Mouse (Mus musculus): ENCODE data around the gene Car3. TPM values are rescaled to one million over a fixed set of nuclear protein-coding genes. Genes with fewer than 3 reads are reported as not detected.

Car3 gene
- polyA plus RNA-seq, 1 experiment = 370 TPM

DNA sequence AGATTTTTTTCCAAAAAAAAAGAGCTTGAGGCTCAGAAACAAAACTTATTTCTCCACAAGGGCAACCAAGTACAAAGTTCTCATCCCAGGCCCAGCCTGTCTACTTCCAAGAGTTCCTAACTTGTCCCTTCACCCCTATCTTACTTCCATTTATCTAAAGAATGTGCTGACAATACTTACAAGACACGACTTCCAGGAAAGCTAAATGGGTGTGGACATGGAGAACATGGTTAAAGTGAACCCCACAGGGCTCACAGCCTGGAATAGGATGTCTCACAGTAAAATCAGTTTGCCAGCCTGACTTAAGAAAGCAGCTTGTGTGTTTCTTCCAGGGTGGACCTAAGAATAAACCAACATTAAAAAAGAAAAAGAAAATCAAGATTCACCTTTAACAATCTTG lies 7.2 kb downstream of the Car3 start:
- Histone ChIP-seq H3K4me1 (replicated peaks; ENCODE audit: control insufficient read depth, insufficient read depth, low read length) (peaks cover 2% of the 10 kb centered on the region; the same call in 1 of the 2 replicates), H3K4me3 (ENCODE audit: control insufficient read depth, insufficient read depth, low read length) (no peak overlapping the region), H3K27ac (ENCODE audit: control insufficient read depth, insufficient read depth, low read length) (no peak overlapping the region), H3K36me3 (ENCODE audit: control insufficient read depth, insufficient read depth, low read length) (no peaks in the 10 kb centered on the region), H3K27me3 (ENCODE audit: control insufficient read depth, insufficient read depth, low read length) (no peaks in the 10 kb centered on the region)
- 57% methylated on average over 1 of the region's 1 CpGs for WGBS
- TF ChIP-seq POLR2A (IDR thresholded peaks at IDR 0.05; ENCODE audit: control insufficient read depth, extremely low read depth, insufficient read depth, low read length, poor library complexity) (no peak), CTCF (IDR thresholded peaks at IDR 0.05; ENCODE audit: borderline replicate concordance, control insufficient read depth, extremely low read depth, insufficient read depth, low read length, poor library complexity) (no peak)
- no peak for DNase-seq

DNA sequence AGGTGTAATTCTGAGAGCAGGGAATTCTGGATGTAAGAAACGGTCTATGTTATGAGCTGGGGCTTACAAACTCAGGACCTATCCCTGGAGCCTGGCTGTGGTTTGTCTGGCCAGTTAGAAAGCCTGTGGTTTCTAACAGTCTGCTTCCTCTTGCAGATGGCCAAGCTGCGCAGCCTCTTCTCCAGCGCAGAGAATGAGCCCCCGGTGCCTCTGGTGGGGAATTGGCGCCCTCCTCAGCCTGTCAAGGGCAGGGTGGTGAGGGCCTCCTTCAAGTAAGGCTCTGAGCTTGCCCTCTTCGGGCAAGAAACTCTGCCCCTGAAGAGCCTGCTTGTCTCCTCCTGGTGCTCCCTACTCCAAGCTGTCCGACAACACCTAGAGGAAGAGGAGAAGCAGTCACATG lies 8.1 kb downstream of the Car3 start:
- TF ChIP-seq POLR2A (IDR thresholded peaks at IDR 0.05; ENCODE audit: control insufficient read depth, extremely low read depth, insufficient read depth, low read length, poor library complexity) = no peak
- TF ChIP-seq CTCF (IDR thresholded peaks at IDR 0.05; ENCODE audit: borderline replicate concordance, control insufficient read depth, extremely low read depth, insufficient read depth, low read length, poor library complexity) = no peak
- 11% methylated on average over 7 of the region's 7 CpGs for WGBS
- Histone ChIP-seq H3K36me3 (ENCODE audit: control insufficient read depth, insufficient read depth, low read length) (no peaks in the 10 kb centered on the region), H3K27ac (ENCODE audit: control insufficient read depth, insufficient read depth, low read length) (no peak overlapping the region), H3K27me3 (ENCODE audit: control insufficient read depth, insufficient read depth, low read length) (no peaks in the 10 kb centered on the region), H3K4me1 (replicated peaks; ENCODE audit: control insufficient read depth, insufficient read depth, low read length) (peaks cover 2% of the 10 kb centered on the region; the same call in 1 of the 2 replicates), H3K4me3 (ENCODE audit: control insufficient read depth, insufficient read depth, low read length) (no peak overlapping the region)
- peak; percentile 55 for DNase-seq

DNA sequence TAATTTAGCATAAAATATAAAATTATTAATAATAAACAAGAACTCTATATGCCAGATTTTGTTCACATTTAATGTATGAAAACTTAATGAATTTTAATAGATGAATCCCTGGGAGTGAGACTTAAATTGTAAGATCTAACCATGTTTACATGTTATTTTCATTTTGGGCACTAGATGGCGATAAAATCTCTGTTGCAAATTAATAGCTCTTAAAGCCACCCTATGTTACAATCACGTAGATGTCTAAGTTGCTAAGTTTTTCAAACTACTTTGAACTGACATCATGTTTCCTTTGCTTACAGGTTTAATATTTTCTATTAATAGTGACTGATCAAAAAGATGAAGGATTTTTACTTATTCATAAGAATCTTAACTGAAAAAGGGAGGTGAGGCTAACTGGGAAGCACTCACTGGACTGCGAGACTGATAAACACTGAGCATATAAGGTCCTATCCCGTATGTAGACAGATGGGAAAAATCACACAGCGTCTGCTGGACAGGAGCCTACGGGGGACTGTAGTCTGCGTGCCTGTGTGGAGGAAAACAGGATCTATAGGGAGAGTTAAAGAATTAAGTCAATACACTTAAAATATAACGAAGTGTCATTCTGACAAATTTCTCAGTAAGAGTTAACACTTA lies 11.2 kb downstream of the Car3 start:
- Histone ChIP-seq H3K27ac (ENCODE audit: control insufficient read depth, insufficient read depth, low read length) (no peak overlapping the region), H3K4me1 (replicated peaks; ENCODE audit: control insufficient read depth, insufficient read depth, low read length) (peaks cover 2% of the 10 kb centered on the region; the same call in 1 of the 2 replicates), H3K27me3 (ENCODE audit: control insufficient read depth, insufficient read depth, low read length) (no peaks in the 10 kb centered on the region), H3K36me3 (ENCODE audit: control insufficient read depth, insufficient read depth, low read length) (no peaks in the 10 kb centered on the region), H3K4me3 (ENCODE audit: control insufficient read depth, insufficient read depth, low read length) (no peak overlapping the region)
- WGBS = 64% methylated on average over 8 of the region's 8 CpGs
- DNase-seq = no peak
- TF ChIP-seq POLR2A (IDR thresholded peaks at IDR 0.05; ENCODE audit: control insufficient read depth, extremely low read depth, insufficient read depth, low read length, poor library complexity) (no peak), CTCF (IDR thresholded peaks at IDR 0.05; ENCODE audit: borderline replicate concordance, control insufficient read depth, extremely low read depth, insufficient read depth, low read length, poor library complexity) (no peak)

DNA sequence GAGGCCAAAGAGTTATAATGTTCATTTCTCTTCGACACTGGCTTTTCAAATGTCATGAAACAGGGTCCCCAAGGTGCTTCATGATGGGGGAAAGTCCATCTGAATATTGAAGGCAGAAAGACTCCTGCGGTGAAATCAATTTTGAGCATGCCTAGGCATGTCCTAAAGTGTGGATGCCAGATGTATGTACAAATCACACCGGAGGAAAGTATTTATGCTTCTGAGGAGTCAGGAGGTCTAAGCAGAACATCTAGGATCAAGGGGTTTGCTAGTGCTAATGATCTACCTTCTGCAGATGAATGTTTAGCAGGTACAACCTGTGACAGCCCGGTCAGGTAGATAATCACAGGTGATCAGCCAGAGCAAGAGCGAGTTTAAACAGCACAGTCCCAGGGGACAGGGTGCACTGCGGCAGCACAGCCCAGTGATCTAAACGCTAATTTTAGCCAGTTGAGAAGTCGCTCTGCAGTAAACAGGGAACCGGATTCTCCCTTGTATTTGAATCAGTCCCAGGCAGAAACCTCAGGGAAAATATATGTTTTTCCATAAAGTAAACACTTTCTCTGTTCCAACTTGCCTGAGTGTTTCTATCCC lies 13.1 kb downstream of the Car3 start:
- Histone ChIP-seq H3K4me3 (ENCODE audit: control insufficient read depth, insufficient read depth, low read length) (no peak overlapping the region), H3K27ac (ENCODE audit: control insufficient read depth, insufficient read depth, low read length) (no peak overlapping the region), H3K36me3 (ENCODE audit: control insufficient read depth, insufficient read depth, low read length) (no peaks in the 10 kb centered on the region), H3K27me3 (ENCODE audit: control insufficient read depth, insufficient read depth, low read length) (no peaks in the 10 kb centered on the region), H3K4me1 (replicated peaks; ENCODE audit: control insufficient read depth, insufficient read depth, low read length) (no peaks in the 10 kb centered on the region)
- DNase-seq = no peak
- WGBS = 87% methylated on average over 9 of the region's 9 CpGs
- TF ChIP-seq CTCF (IDR thresholded peaks at IDR 0.05; ENCODE audit: borderline replicate concordance, control insufficient read depth, extremely low read depth, insufficient read depth, low read length, poor library complexity) = no peak
- no peak for TF ChIP-seq POLR2A (IDR thresholded peaks at IDR 0.05; ENCODE audit: control insufficient read depth, extremely low read depth, insufficient read depth, low read length, poor library complexity)

DNA sequence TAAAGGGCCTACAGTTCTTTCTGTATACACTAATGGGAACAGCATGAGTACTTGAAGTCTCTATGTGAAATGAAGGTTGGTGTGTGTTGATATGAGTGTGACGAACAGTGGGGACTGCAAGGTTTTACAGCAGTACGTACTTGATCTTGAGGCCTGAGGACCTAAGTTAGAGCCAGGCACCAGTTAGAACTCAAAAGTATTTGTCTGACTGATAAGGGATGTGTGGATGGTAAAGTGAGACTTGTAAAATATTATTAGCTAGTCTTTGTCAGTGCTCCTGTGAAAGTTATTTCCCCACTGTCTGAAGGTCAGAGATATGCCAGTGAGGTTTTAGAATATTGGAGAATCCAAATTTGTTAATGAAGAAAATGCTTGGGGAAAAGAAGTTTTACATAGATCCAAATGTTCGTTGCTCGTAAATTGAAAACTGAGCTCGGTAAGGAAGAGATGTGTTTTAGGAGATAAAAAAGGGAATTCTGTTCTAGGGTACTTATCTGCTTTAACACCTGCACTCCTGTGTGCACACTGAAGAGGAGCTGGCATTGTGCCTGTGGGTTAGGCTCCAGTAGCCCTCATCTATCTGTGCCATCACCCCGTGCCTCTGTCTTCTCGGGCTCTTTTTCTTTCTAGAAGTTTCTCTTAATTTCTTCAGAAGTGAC lies 14.1 kb downstream of the Car3 start:
- H3K4me1 ChIP-seq (replicated peaks; ENCODE audit: control insufficient read depth, insufficient read depth, low read length) = no peaks in the 10 kb centered on the region
- TF ChIP-seq POLR2A (IDR thresholded peaks at IDR 0.05; ENCODE audit: control insufficient read depth, extremely low read depth, insufficient read depth, low read length, poor library complexity) (no peak), CTCF (IDR thresholded peaks at IDR 0.05; ENCODE audit: borderline replicate concordance, control insufficient read depth, extremely low read depth, insufficient read depth, low read length, poor library complexity) (no peak)
- H3K27ac ChIP-seq (ENCODE audit: control insufficient read depth, insufficient read depth, low read length) = no peak overlapping the region; the same call in 1 of the 2 replicates
- WGBS = 76% methylated on average over 7 of the region's 7 CpGs
- H3K27me3 ChIP-seq (ENCODE audit: control insufficient read depth, insufficient read depth, low read length) = no peaks in the 10 kb centered on the region
- no peaks in the 10 kb centered on the region for H3K36me3 ChIP-seq (ENCODE audit: control insufficient read depth, insufficient read depth, low read length)
- no peak overlapping the region for H3K4me3 ChIP-seq (ENCODE audit: control insufficient read depth, insufficient read depth, low read length)
- no peak for DNase-seq

DNA sequence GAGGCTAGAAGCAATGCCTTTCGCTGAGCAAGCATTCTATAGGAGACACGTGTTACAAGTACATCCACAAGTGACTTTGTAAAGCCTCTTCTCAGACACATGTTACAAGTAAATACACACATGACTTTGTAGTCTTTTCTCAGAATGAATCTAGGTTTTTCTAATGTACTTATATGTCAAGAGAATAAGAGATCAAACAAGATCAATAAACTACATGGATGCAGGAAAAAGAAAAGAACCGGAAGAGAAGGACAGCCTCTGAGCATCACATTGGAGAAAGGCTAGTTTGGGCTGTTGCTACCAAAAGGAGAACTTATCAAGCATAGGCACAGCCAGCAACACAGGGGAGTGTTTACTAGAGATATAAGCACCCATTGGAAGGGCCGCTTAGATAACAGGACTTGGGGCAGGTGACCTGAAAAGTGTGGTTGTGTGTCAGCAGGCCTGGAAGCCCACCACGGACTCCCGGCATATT lies 15.5 kb downstream of the Car3 start:
- no peaks in the 10 kb centered on the region for H3K27me3 ChIP-seq (ENCODE audit: control insufficient read depth, insufficient read depth, low read length)
- no peaks in the 10 kb centered on the region for H3K36me3 ChIP-seq (ENCODE audit: control insufficient read depth, insufficient read depth, low read length)
- TF ChIP-seq POLR2A (IDR thresholded peaks at IDR 0.05; ENCODE audit: control insufficient read depth, extremely low read depth, insufficient read depth, low read length, poor library complexity) (no peak), CTCF (IDR thresholded peaks at IDR 0.05; ENCODE audit: borderline replicate concordance, control insufficient read depth, extremely low read depth, insufficient read depth, low read length, poor library complexity) (no peak)
- no peak overlapping the region for H3K27ac ChIP-seq (ENCODE audit: control insufficient read depth, insufficient read depth, low read length)
- WGBS = 90% methylated on average over 6 of the region's 6 CpGs
- H3K4me1 ChIP-seq (replicated peaks; ENCODE audit: control insufficient read depth, insufficient read depth, low read length) = no peaks in the 10 kb centered on the region
- H3K4me3 ChIP-seq (ENCODE audit: control insufficient read depth, insufficient read depth, low read length) = no peak overlapping the region
- DNase-seq = no peak

All from thymus, adult 2 months (tissue).